Mouse (Mus musculus): Measurements from ENCODE around the gene Rsf1. TPM values are rescaled to one million over a fixed set of nuclear protein-coding genes. Genes with fewer than 3 reads are reported as not detected.

Rsf1 gene
- polyA plus RNA-seq, 1 experiment from 2014 or later, result 11.2 TPM

DNA sequence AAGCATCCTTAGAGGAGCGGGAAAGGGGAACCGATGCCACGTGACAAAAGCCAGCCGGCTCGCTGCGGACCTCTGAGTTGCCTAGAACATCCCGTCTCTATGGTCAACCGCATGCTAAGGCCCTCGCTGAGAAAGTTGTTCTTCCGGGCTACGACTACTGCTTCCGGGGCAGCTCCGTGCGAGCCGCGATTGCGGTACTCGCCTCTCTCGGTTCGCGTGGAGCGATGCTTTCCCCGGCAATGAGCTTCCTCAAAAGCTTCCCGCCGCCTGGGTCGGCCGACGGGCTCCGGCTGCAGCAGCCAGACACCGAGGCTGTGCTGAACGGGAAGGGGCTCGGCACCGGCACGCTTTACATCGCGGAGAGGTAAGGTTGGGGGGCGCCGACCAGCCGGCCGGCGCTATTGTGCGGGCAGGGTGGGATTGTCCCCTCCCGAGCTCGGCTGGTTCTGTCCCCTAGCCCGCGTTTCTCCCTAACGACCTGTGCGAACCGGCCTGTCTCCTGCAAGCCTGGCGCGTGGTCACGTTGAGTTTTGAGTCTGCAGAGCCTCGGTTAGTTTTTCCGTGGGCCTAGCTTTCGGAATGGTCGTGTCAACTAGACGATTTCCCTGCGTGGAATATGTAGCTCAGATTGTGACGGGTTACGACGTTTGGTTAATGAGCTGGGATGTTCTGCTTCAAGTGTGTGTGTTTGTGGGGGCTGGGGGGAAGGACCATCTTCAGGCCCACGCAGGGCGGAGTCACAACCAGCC, 117.0 kb downstream of the Rsf1 start, which contains the start of gene Clns1a:
Gene Clns1a (plus strand): TSS at position 129 of the 749 bp plus-strand sequence.
- H3K27ac ChIP-seq (replicated peaks), result peak within 1 kb of the TSS; percentile 66
- ATAC-seq (ENCODE audit: extremely low read depth, insufficient number of reproducible peaks, low FRiP score, low TSS enrichment), result peak; percentile 88
- H3K9me3 ChIP-seq, result peaks cover 3% of the 10 kb centered on the region; the same call in 1 of the 2 replicates
- H3K36me3 ChIP-seq, result peaks cover 19% of the 10 kb centered on the region
- no peaks in the 10 kb centered on the region for H3K27me3 ChIP-seq (replicated peaks)
- WGBS, result under 1% methylated on average over 63 of the region's 63 CpGs
- H3K9ac ChIP-seq, result peak within 1 kb of the TSS; percentile 96
- peaks cover 15% of the 10 kb centered on the region for H3K4me1 ChIP-seq
- H3K4me2 ChIP-seq, result peak within 1 kb of the TSS; percentile 72
- H3K4me3 ChIP-seq, result peak within 1 kb of the TSS; percentile 99

DNA sequence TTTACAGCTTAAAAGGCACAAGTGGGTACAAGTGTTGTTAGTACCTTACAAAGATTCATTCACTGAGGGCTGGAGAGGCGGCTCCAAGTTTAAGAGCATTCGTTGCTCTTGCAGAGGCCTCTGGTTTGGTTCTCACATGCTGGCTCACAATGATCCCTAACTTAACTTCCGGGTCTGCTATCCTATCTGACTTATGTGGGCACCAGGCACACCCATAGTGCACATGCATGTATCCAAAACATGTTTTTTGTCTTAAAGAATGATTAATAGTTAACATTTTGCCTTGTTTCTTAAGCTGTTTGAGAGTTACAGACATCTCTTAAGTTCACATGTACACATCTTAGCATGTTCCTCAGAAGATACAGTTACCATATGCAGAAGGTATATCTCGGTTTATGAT, 120.5 kb downstream of the Rsf1 start:
- H3K9ac ChIP-seq, result no peak overlapping the region
- no peak overlapping the region for H3K4me3 ChIP-seq
- ATAC-seq (ENCODE audit: extremely low read depth, insufficient number of reproducible peaks, low FRiP score, low TSS enrichment), result no peak
- H3K36me3 ChIP-seq, result peaks cover 22% of the 10 kb centered on the region
- no peaks in the 10 kb centered on the region for H3K27me3 ChIP-seq (replicated peaks)
- H3K4me2 ChIP-seq, result no peak overlapping the region
- H3K4me1 ChIP-seq, result peaks cover 15% of the 10 kb centered on the region
- no peak overlapping the region for H3K27ac ChIP-seq (replicated peaks)
- 90% methylated on average over 4 of the region's 4 CpGs for WGBS
- H3K9me3 ChIP-seq, result peaks cover 3% of the 10 kb centered on the region; the same call in 1 of the 2 replicates

- ATAC-seq (ENCODE audit: extremely low read depth, insufficient number of reproducible peaks, low FRiP score, low TSS enrichment), result no peak
- Histone ChIP-seq H3K4me1 (peaks cover 9% of the 10 kb centered on the region), H3K9me3 (peaks cover 3% of the 10 kb centered on the region; the same call in 1 of the 2 replicates), H3K9ac (no peak overlapping the region), H3K4me3 (no peak overlapping the region), H3K36me3 (peaks cover 26% of the 10 kb centered on the region), H3K27me3 (replicated peaks) (no peaks in the 10 kb centered on the region), H3K27ac (replicated peaks) (no peak overlapping the region), H3K4me2 (no peak overlapping the region)
- WGBS, result 84% methylated on average over 6 of the region's 6 CpGs
Observed at GRCm38 (mm10) chr7:97701106-97701505, 121.4 kb downstream of the Rsf1 start.

DNA sequence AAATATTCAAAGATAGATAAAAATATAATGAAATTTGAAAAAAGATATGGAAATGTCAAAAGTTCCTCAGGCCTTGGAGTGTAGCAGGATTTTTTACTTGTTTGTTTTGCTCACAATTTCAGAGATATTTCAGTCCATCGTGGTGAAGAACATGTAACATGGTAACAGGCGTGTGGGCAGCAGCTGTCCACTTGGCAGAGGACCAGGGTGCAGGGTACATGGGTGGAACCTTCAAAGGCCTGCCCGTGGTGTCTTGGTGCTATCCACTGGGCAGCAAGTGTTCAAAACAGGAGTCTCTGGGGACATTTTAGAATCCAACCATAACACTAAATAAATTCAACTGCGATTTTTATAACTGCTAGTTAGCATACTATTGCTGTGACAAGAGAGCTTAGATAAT, 127.4 kb downstream of the Rsf1 start:
- no peaks in the 10 kb centered on the region for H3K9me3 ChIP-seq
- peaks cover 18% of the 10 kb centered on the region for H3K4me1 ChIP-seq
- H3K36me3 ChIP-seq, result peaks cover 19% of the 10 kb centered on the region
- 82% methylated on average over 4 of the region's 4 CpGs for WGBS
- H3K9ac ChIP-seq, result no peak overlapping the region
- no peak overlapping the region for H3K27ac ChIP-seq (replicated peaks)
- H3K27me3 ChIP-seq (replicated peaks), result no peaks in the 10 kb centered on the region
- no peak overlapping the region for H3K4me3 ChIP-seq
- H3K4me2 ChIP-seq, result no peak overlapping the region
- no peak for ATAC-seq (ENCODE audit: extremely low read depth, insufficient number of reproducible peaks, low FRiP score, low TSS enrichment)

GRCm38 (mm10) chr7:97707809-97708208, 128.1 kb downstream of the Rsf1 start:
- Histone ChIP-seq H3K4me3 (no peak overlapping the region), H3K36me3 (peaks cover 26% of the 10 kb centered on the region), H3K4me1 (peaks cover 18% of the 10 kb centered on the region), H3K4me2 (no peak overlapping the region), H3K9ac (no peak overlapping the region), H3K27me3 (replicated peaks) (no peaks in the 10 kb centered on the region), H3K27ac (replicated peaks) (no peak overlapping the region), H3K9me3 (no peaks in the 10 kb centered on the region)
- 66% methylated on average over 5 of the region's 5 CpGs for WGBS
- no peak for ATAC-seq (ENCODE audit: extremely low read depth, insufficient number of reproducible peaks, low FRiP score, low TSS enrichment)

DNA sequence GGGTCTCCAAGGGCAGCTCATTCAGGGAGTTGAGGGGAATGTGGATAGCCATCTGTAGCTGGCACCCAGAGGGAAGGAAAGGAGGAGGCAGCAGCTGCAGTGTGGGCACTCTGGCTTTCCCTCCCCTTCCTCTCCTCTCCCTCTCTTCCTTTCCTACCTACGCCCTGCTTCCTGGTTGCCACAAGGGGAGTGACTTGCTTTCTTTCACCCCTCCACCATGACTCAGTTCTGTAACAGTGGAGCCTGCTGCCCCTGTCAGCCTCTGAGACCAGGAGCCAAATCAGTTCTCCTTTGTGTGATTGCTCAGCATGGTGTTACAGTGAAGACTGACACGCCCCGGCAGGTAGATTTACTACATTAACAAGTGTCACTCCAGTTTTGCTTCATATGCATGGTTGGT, 129.5 kb downstream of the Rsf1 start:
- Histone ChIP-seq H3K9ac (no peak overlapping the region), H3K27ac (replicated peaks) (no peak overlapping the region), H3K36me3 (peaks cover 36% of the 10 kb centered on the region), H3K27me3 (replicated peaks) (no peaks in the 10 kb centered on the region), H3K4me2 (no peak overlapping the region), H3K9me3 (no peaks in the 10 kb centered on the region), H3K4me3 (no peak overlapping the region), H3K4me1 (peaks cover 18% of the 10 kb centered on the region)
- WGBS, result 87% methylated on average over 3 of the region's 3 CpGs
- no peak for ATAC-seq (ENCODE audit: extremely low read depth, insufficient number of reproducible peaks, low FRiP score, low TSS enrichment)

GRCm38 (mm10) chr7:97714651-97715050, 135.0 kb downstream of the Rsf1 start:
- Histone ChIP-seq H3K27ac (replicated peaks) (no peak overlapping the region), H3K36me3 (peaks cover 81% of the 10 kb centered on the region), H3K9me3 (peaks cover 6% of the 10 kb centered on the region; the same call in 1 of the 2 replicates), H3K4me2 (no peak overlapping the region), H3K9ac (no peak overlapping the region), H3K4me3 (no peak overlapping the region), H3K4me1 (no peaks in the 10 kb centered on the region), H3K27me3 (replicated peaks) (no peaks in the 10 kb centered on the region)
- WGBS, result 92% methylated on average over 5 of the region's 5 CpGs
- ATAC-seq (ENCODE audit: extremely low read depth, insufficient number of reproducible peaks, low FRiP score, low TSS enrichment), result no peak

- Histone ChIP-seq H3K4me2 (no peak overlapping the region), H3K4me3 (no peak overlapping the region), H3K36me3 (peaks cover 85% of the 10 kb centered on the region), H3K27ac (replicated peaks) (no peak overlapping the region), H3K9ac (0 out of 2 replicates have a peak overlapping the region, but pooled peaks have one; percentile 14), H3K4me1 (no peaks in the 10 kb centered on the region), H3K9me3 (peaks cover 6% of the 10 kb centered on the region; the same call in 1 of the 2 replicates), H3K27me3 (replicated peaks) (no peaks in the 10 kb centered on the region)
- WGBS, result 80% methylated on average over 1 of the region's 1 CpGs
- no peak for ATAC-seq (ENCODE audit: extremely low read depth, insufficient number of reproducible peaks, low FRiP score, low TSS enrichment)
Observed at GRCm38 (mm10) chr7:97717326-97717725, 137.6 kb downstream of the Rsf1 start.

DNA sequence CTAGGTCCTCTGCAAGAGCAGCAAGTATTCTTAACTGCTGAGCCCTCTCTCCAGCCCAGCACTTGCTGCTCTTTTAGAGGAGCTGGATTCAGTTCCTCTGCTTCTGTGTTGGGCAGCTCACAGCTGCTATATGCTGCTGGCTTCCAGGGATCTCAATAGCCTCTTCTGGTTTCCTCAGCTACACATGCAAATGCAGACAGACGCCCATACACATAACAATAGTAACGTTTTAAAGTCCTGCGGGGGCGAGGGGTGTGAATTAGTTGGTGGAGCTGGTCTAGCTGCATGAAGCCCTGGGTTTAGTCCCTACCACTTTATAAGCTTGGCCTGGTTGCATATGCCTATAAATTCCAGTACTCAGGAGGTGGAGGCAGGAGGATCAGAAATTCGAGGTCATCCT, 139.4 kb downstream of the Rsf1 start:
- H3K36me3 ChIP-seq, result peaks cover 84% of the 10 kb centered on the region
- ATAC-seq (ENCODE audit: extremely low read depth, insufficient number of reproducible peaks, low FRiP score, low TSS enrichment), result no peak
- H3K4me2 ChIP-seq, result no peak overlapping the region
- 82% methylated on average over 5 of the region's 5 CpGs for WGBS
- H3K27me3 ChIP-seq (replicated peaks), result no peaks in the 10 kb centered on the region
- H3K9me3 ChIP-seq, result peaks cover 6% of the 10 kb centered on the region; the same call in 1 of the 2 replicates
- H3K4me1 ChIP-seq, result no peaks in the 10 kb centered on the region
- no peak overlapping the region for H3K27ac ChIP-seq (replicated peaks)
- no peak overlapping the region for H3K4me3 ChIP-seq
- no peak overlapping the region for H3K9ac ChIP-seq

DNA sequence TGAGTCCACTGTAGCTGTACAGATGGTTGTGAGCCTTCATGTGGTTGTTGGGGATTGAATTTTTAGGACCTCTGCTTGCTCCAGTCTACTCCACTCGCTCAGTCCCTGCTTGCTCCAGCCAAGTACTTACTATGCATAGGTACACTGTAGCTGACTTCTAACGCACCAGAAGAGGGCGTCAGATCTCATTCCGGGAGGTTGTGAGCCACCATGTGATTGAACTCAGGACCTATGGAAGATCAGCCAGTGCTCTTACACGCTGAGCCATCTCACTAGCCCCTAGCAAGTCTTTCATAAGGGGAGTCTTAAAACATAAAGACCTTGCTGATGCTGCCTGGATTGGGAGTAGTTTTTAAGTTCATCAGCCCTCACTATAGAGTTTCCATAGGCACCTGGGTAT, 140.4 kb downstream of the Rsf1 start:
- WGBS, result 81% methylated on average over 5 of the region's 5 CpGs
- Histone ChIP-seq H3K27me3 (replicated peaks) (no peaks in the 10 kb centered on the region), H3K36me3 (peaks cover 82% of the 10 kb centered on the region), H3K9me3 (peaks cover under 1% of the 10 kb centered on the region; the same call in 1 of the 2 replicates), H3K4me2 (no peak overlapping the region), H3K9ac (no peak overlapping the region), H3K4me1 (no peaks in the 10 kb centered on the region), H3K27ac (replicated peaks) (no peak overlapping the region), H3K4me3 (no peak overlapping the region)
- no peak for ATAC-seq (ENCODE audit: extremely low read depth, insufficient number of reproducible peaks, low FRiP score, low TSS enrichment)

- 89% methylated on average over 7 of the region's 7 CpGs for WGBS
- ATAC-seq (ENCODE audit: extremely low read depth, insufficient number of reproducible peaks, low FRiP score, low TSS enrichment), result no peak
- Histone ChIP-seq H3K36me3 (peaks cover 70% of the 10 kb centered on the region), H3K4me2 (no peak overlapping the region), H3K9me3 (no peaks in the 10 kb centered on the region), H3K27ac (replicated peaks) (no peak overlapping the region), H3K27me3 (replicated peaks) (no peaks in the 10 kb centered on the region), H3K4me1 (no peaks in the 10 kb centered on the region), H3K9ac (no peak overlapping the region), H3K4me3 (no peak overlapping the region)
Observed at GRCm38 (mm10) chr7:97722278-97722918, 142.7 kb downstream of the Rsf1 start.

Measured in heart, embryonic 13.5 days (tissue).